Mouse (Mus musculus): ENCODE data around the gene Pgs1. TPM values are rescaled to one million over a fixed set of nuclear protein-coding genes. Genes with fewer than 3 reads are reported as not detected.

Pgs1 gene
- total RNA-seq, 2 experiments from 2014 or later: 17.8 to 21.6 TPM

- peak; percentile 75 for DNase-seq
Observed at GRCm38 (mm10) chr11:117976081-117976582, 10.0 kb upstream of the Pgs1 start.

GRCm38 (mm10) chr11:117977694-117978360, 8.3 kb upstream of the Pgs1 start:
- no peak for DNase-seq

- DNase-seq: no peak
Observed at GRCm38 (mm10) chr11:117979388-117979787, 6.7 kb upstream of the Pgs1 start.

- DNase-seq: no peak
Observed at GRCm38 (mm10) chr11:117982426-117982825, 3.7 kb upstream of the Pgs1 start.

GRCm38 (mm10) chr11:117983770-117984169, 2.3 kb upstream of the Pgs1 start:
- DNase-seq: no peak

DNA sequence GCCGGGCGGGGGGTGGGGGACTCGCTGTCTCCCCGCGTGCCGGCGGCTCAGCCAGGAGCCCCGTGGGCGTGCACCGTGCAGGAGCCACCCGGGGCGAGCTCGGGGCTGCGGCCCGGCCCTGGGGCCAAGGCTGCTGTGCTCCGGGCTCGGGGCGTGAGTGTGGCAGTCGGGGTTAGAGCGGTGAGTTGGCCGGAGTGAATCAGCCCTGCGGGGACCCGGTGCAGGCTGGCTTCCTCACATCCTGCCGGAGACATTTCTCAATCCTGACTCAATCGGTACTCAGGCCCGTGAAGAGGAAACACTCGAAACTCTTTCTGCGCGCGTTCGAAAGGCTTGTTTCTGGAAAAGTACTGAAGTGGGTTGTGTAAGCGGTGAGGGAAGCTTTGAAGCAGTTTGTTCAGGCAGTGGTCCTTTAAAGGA, 950 bp downstream of the Pgs1 start:
- peak; percentile 46 for DNase-seq

- DNase-seq: no peak
Observed at GRCm38 (mm10) chr11:117987968-117988367, 1.9 kb downstream of the Pgs1 start.

GRCm38 (mm10) chr11:117989241-117989640, 3.1 kb downstream of the Pgs1 start:
- no peak for DNase-seq

DNA sequence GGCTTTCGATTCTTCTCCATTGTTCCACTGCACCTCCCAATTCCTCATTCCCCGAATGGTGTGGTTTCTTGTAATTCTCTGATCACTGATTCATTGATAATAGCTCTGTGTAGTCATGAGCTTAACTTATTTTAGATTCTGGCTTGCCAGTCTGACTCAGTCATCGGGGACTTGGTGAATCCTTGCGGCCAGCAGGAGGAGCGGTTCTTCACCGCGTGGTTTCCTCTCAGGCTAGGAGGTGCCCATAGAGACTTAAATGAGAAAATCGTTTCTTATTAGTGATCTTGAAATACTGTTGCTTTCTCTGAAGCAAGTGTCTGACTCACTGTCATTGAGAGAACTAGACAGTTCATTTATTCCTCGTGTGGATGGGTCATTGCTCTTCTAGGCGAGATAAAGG, 3.8 kb downstream of the Pgs1 start:
- no peak for DNase-seq

DNA sequence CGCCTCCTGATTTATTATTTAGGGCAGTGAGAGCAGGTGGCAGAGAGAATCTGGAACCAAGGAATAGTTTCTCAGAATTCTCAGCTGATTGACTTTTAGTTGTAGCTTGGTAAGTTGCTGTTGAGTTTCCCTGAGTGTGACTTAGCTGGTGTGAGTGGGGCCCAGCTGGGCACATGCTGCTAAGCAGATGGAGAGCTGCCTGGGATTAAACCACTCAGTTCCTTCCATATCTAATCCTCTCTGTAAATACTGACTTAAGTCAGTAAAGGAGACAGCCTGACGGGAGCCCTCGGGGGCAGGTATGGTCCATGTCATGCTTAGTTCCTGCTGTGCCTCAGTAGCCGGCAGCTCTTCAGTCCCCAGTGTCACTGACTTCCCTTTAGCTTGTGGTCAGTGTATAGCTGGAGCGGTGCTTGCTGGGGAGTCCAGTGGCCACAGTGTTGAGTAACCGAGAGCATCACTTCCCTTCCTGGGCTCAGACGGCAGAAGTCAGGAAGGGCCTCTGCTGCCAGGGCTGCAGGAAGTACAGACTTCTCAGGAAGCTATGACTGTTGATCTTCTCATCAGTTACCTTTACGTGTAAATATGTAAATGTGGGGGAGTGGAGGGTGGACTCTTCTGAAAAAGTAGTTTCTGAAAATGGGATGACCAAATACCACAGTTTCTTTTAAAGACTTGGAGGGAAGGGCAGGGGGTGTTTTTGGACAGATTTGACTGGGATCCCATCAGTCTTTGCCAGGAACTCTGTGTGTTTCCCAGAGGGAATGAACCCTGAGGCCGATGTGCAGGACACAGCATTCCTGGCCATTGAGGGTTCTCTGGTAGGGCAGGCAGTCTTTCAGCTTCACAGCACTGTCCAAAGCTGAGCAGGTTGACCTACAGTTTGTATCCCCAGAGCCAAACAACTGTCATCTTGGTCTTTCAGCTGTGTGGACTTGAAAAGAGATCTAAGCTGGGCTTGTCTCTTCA, 5.7 kb downstream of the Pgs1 start:
- no peak for DNase-seq

- no peak for DNase-seq
Observed at GRCm38 (mm10) chr11:117993190-117994175, 7.4 kb downstream of the Pgs1 start.

GRCm38 (mm10) chr11:117994250-117995057, 8.4 kb downstream of the Pgs1 start:
- no peak for DNase-seq

DNA sequence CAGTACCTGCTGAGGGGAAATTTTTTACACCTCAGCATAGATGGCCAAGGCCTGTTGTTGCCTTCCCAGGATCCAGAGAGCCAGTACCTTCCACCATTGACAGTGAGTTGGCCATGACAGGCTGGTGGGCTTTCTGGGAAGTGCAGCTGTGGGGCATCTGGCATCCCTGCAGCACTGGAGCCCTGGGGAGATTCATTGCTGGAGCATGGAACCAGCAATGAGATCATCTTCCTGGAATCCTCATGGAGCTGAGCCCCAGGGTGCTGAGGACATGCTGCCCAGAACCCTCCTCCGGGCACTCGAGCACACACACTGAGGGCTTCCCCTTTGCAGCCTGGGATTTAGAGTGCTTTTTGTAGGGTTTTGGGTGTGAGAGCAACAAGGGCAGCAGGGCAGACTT, 9.2 kb downstream of the Pgs1 start:
- no peak for DNase-seq

- DNase-seq: no peak
Observed at GRCm38 (mm10) chr11:117995661-117996060, 9.6 kb downstream of the Pgs1 start.

DNA sequence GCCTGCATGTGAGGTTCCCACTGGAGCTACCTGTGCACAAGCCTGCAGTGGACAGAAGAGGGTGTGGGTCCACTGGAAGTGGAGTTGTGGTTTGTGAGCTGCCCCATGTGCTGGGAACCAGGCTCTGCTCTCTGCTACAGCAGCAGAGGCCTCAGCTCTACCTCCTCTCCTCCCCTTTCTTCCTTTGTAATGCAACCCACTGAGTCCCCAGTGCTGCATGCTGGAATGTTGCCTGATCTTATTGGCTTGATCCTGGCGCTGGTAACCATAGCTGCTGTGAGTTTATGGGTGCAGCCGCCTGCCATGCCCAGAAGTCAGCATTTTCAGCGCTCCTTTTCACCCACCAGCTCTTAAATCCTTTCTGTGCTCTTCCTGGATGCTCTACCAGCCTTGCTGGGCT, 10.0 kb downstream of the Pgs1 start:
- DNase-seq: no peak

GRCm38 (mm10) chr11:117997085-117997484, 11.0 kb downstream of the Pgs1 start:
- DNase-seq: no peak

DNA sequence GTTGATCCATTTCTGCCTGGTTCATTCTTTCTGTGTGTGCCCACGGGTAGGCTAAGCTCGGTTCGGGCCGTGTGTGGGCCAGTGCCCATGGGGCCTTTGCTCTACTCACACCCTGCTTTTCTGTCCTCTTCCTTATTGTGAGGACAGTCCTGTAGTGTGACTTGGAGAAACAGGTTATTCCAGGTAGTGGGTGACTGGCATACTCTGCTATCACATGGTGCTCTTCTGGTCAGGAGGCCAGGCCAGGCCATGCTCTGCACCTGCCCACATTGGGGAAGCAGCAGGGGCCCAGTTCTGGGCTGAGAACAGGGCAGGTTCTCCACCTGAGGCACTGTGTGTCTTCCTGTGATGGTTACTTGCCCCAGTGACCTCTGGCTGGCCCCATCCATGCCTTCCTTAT, 12.3 kb downstream of the Pgs1 start:
- DNase-seq: no peak

GRCm38 (mm10) chr11:117999260-117999934, 13.3 kb downstream of the Pgs1 start:
- no peak for DNase-seq

DNA sequence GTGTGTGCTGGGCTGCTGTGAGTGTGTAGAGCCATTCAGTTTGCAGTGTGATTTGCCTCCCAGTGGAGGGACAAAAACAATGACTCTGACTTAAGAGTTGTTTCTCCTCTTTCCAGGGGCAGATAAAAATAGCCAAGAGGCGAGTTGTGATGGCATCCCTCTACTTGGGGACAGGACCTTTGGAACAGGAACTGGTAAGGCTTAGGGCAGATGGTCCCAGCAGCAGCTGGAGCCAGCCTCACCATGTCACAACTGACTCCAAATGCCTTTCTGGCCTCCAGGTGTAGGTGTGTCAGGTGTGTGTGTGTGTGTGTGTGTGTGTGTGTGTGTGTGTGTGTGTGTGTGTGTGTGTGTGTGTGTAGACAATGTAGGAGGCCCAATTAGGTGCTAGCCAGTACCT, 14.0 kb downstream of the Pgs1 start:
- no peak for DNase-seq

DNA sequence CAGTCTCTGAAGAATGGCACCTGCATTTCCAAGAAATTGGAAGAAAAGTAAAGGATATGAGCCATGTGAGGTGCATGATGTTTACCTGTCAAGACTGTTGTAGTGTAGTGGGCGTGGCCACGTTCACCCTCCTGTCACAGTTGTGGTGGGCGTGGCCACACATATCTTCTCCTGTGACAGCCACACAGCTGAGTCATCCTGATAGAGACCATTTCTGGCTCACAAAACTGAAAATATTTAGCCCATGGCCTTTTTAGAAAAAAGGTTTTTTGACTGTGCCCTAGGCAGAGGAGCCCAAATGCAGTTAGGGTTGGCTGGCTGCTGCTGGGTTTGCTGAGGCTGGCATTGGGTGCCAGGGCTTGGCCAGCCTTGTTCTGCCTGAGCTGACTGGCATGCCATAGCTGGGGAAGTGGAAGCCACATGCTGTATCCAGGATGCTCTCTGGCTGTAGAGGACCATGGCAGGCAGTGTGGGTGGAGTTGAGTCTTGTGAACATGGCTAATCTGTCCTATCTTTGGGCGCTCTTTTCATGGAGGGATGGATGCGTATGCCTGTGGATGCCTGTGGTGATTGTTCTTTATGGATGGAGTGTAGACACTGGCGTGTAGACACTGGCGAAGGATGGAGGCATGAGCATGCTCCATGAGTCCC, 14.6 kb downstream of the Pgs1 start:
- no peak for DNase-seq
